Mouse (Mus musculus): ENCODE results near the gene Ntrk2. TPM values are rescaled to one million over a fixed set of nuclear protein-coding genes. Genes with fewer than 3 reads are reported as not detected.

The Ntrk2 gene
- polyA plus RNA-seq, 1 experiment from 2014 or later = 3.1 TPM

Other genes starting within 250 kb of the Ntrk2 start
- gene Slc28a3, start 195.7 kb upstream of the Ntrk2 start, polyA plus RNA-seq (2014; fragmentation: Nextera tagmentation; extraction: Ambion mirVana) = not detected in 2 replicates

All from heart, embryonic 11.5 days (tissue).